Mouse (Mus musculus): ENCODE results near the gene Nmral1. TPM values are rescaled to one million over a fixed set of nuclear protein-coding genes. Genes with fewer than 3 reads are reported as not detected.
A peak's percentile ranks its signal among the peaks of the same experiment; 100 is the strongest.
"Not testable (repeated sequence)": the region's sequence is repeated elsewhere in the genome, so short reads cannot be mapped to it uniquely, and the experiment has no call there.

Nmral1 gene
- total RNA-seq, 1 experiment from 2014 or later = 90.3 TPM

- ATAC-seq (replicated peaks; ENCODE audit: low read depth, poor library complexity, severe bottlenecking) = 0 out of 2 replicates have a peak, but pooled peaks have one; percentile 7
Measured at GRCm38 (mm10) chr16:4722128-4722914, 3.2 kb upstream of the Nmral1 start.

- ATAC-seq (replicated peaks; ENCODE audit: low read depth, poor library complexity, severe bottlenecking) = no peak
Measured at GRCm38 (mm10) chr16:4717866-4718265, 1.3 kb downstream of the Nmral1 start.

- ATAC-seq (replicated peaks; ENCODE audit: low read depth, poor library complexity, severe bottlenecking) = no peak
Measured at GRCm38 (mm10) chr16:4713861-4714710, 5.1 kb downstream of the Nmral1 start.

GRCm38 (mm10) chr16:4711173-4711572, 8.0 kb downstream of the Nmral1 start:
- no peak for ATAC-seq (replicated peaks; ENCODE audit: low read depth, poor library complexity, severe bottlenecking)

GRCm38 (mm10) chr16:4705541-4705940, 13.6 kb downstream of the Nmral1 start:
- ATAC-seq (replicated peaks; ENCODE audit: low read depth, poor library complexity, severe bottlenecking) = no peak

GRCm38 (mm10) chr16:4702646-4703045, 16.5 kb downstream of the Nmral1 start:
- no peak for ATAC-seq (replicated peaks; ENCODE audit: low read depth, poor library complexity, severe bottlenecking)

GRCm38 (mm10) chr16:4701211-4701610, 17.9 kb downstream of the Nmral1 start:
- no peak for ATAC-seq (replicated peaks; ENCODE audit: low read depth, poor library complexity, severe bottlenecking)

- ATAC-seq (replicated peaks; ENCODE audit: low read depth, poor library complexity, severe bottlenecking) = not testable (repeated sequence)
Measured at GRCm38 (mm10) chr16:4689371-4689770, 29.8 kb downstream of the Nmral1 start.

GRCm38 (mm10) chr16:4684457-4684791, 34.7 kb downstream of the Nmral1 start:
- no peak for ATAC-seq (replicated peaks; ENCODE audit: low read depth, poor library complexity, severe bottlenecking)

GRCm38 (mm10) chr16:4683581-4684456, 35.3 kb downstream of the Nmral1 start:
- peak; percentile 70 for ATAC-seq (replicated peaks; ENCODE audit: low read depth, poor library complexity, severe bottlenecking)

- ATAC-seq (replicated peaks; ENCODE audit: low read depth, poor library complexity, severe bottlenecking) = peak; percentile 1
Measured at GRCm38 (mm10) chr16:4683193-4683580, 36.0 kb downstream of the Nmral1 start.

GRCm38 (mm10) chr16:4682628-4683179, 36.5 kb downstream of the Nmral1 start:
- no peak for ATAC-seq (replicated peaks; ENCODE audit: low read depth, poor library complexity, severe bottlenecking)

GRCm38 (mm10) chr16:4680922-4681455, 38.2 kb downstream of the Nmral1 start:
- not testable (repeated sequence) for ATAC-seq (replicated peaks; ENCODE audit: low read depth, poor library complexity, severe bottlenecking)

- peak; percentile 80 for ATAC-seq (replicated peaks; ENCODE audit: low read depth, poor library complexity, severe bottlenecking)
Measured at GRCm38 (mm10) chr16:4679121-4680018, 39.8 kb downstream of the Nmral1 start, which contains the start of gene Coro7. Coro7 (minus strand) TSS chr16:4679777.

- no peak for ATAC-seq (replicated peaks; ENCODE audit: low read depth, poor library complexity, severe bottlenecking)
Measured at GRCm38 (mm10) chr16:4678080-4678479, 41.1 kb downstream of the Nmral1 start.

- ATAC-seq (replicated peaks; ENCODE audit: low read depth, poor library complexity, severe bottlenecking) = no peak
Measured at GRCm38 (mm10) chr16:4676836-4677235, 42.3 kb downstream of the Nmral1 start.

GRCm38 (mm10) chr16:4674091-4674490, 45.1 kb downstream of the Nmral1 start:
- peak; percentile 89 for ATAC-seq (replicated peaks; ENCODE audit: low read depth, poor library complexity, severe bottlenecking)

- ATAC-seq (replicated peaks; ENCODE audit: low read depth, poor library complexity, severe bottlenecking) = no peak
Measured at GRCm38 (mm10) chr16:4670317-4670716, 48.8 kb downstream of the Nmral1 start.

Measured in common myeloid progenitor, adult 5-6 weeks (primary cell).